Mouse (Mus musculus): ENCODE results near the gene Nr6a1. TPM values are rescaled to one million over a fixed set of nuclear protein-coding genes. Genes with fewer than 3 reads are reported as not detected.
A peak's percentile ranks its signal among the peaks of the same experiment; 100 is the strongest.

Gene Nr6a1
- polyA plus RNA-seq, 1 experiment: not detected

GRCm38 (mm10) chr2:38964198-38964597, 36.7 kb upstream of the Nr6a1 start:
- TF ChIP-seq CTCF (IDR thresholded peaks at IDR 0.05; ENCODE audit: insufficient read depth, low read depth, low read length) (no peak), POLR2A (IDR thresholded peaks at IDR 0.05; ENCODE audit: insufficient read depth, low read depth, low read length) (no peak)
- Histone ChIP-seq H3K4me3 (ENCODE audit: insufficient read depth, low read depth, low read length) (no peak overlapping the region), H3K4me1 (ENCODE audit: control insufficient read depth, insufficient read depth, low read length) (no peaks in the 10 kb centered on the region), H3K27ac (ENCODE audit: insufficient read depth, low read depth, low read length) (no peak overlapping the region)
- 45% methylated on average over 4 of the region's 4 CpGs for WGBS

- 92% methylated on average over 5 of the region's 5 CpGs for WGBS
- H3K4me3 ChIP-seq (ENCODE audit: insufficient read depth, low read depth, low read length): no peak overlapping the region
- no peak overlapping the region for H3K27ac ChIP-seq (ENCODE audit: insufficient read depth, low read depth, low read length)
- H3K4me1 ChIP-seq (ENCODE audit: control insufficient read depth, insufficient read depth, low read length): 0 out of 2 replicates have a peak, but pooled peaks cover 4% of the 10 kb centered on the region
- TF ChIP-seq CTCF (IDR thresholded peaks at IDR 0.05; ENCODE audit: insufficient read depth, low read depth, low read length) (no peak), POLR2A (IDR thresholded peaks at IDR 0.05; ENCODE audit: insufficient read depth, low read depth, low read length) (no peak)
These were observed 30.3 kb upstream of the Nr6a1 start for GRCm38 (mm10) chr2:38957671-38958223.

- Histone ChIP-seq H3K4me3 (ENCODE audit: insufficient read depth, low read depth, low read length) (no peak overlapping the region), H3K4me1 (ENCODE audit: control insufficient read depth, insufficient read depth, low read length) (peaks cover 6% of the 10 kb centered on the region; the same call in 1 of the 2 replicates), H3K27ac (ENCODE audit: insufficient read depth, low read depth, low read length) (no peak overlapping the region)
- WGBS: 64% methylated on average over 2 of the region's 2 CpGs
- TF ChIP-seq POLR2A (IDR thresholded peaks at IDR 0.05; ENCODE audit: insufficient read depth, low read depth, low read length) (no peak), CTCF (IDR thresholded peaks at IDR 0.05; ENCODE audit: insufficient read depth, low read depth, low read length) (no peak)
These were observed 28.6 kb upstream of the Nr6a1 start for GRCm38 (mm10) chr2:38956062-38956461.

- WGBS: 64% methylated on average over 5 of the region's 5 CpGs
- H3K27ac ChIP-seq (ENCODE audit: insufficient read depth, low read depth, low read length): peak overlapping the region; percentile 42; the same call in 1 of the 2 replicates
- H3K4me1 ChIP-seq (ENCODE audit: control insufficient read depth, insufficient read depth, low read length): peaks cover 12% of the 10 kb centered on the region
- no peak overlapping the region for H3K4me3 ChIP-seq (ENCODE audit: insufficient read depth, low read depth, low read length)
- TF ChIP-seq CTCF (IDR thresholded peaks at IDR 0.05; ENCODE audit: insufficient read depth, low read depth, low read length) (no peak), POLR2A (IDR thresholded peaks at IDR 0.05; ENCODE audit: insufficient read depth, low read depth, low read length) (no peak)
These were observed 25.8 kb upstream of the Nr6a1 start for GRCm38 (mm10) chr2:38953152-38953883.

GRCm38 (mm10) chr2:38950281-38950719, 22.8 kb upstream of the Nr6a1 start:
- no peak for TF ChIP-seq POLR2A (IDR thresholded peaks at IDR 0.05; ENCODE audit: insufficient read depth, low read depth, low read length)
- TF ChIP-seq CTCF (IDR thresholded peaks at IDR 0.05; ENCODE audit: insufficient read depth, low read depth, low read length): no peak
- Histone ChIP-seq H3K4me1 (ENCODE audit: control insufficient read depth, insufficient read depth, low read length) (peaks cover 12% of the 10 kb centered on the region), H3K27ac (ENCODE audit: insufficient read depth, low read depth, low read length) (peak overlapping the region; percentile 7; the same call in 1 of the 2 replicates), H3K4me3 (ENCODE audit: insufficient read depth, low read depth, low read length) (no peak overlapping the region)
- WGBS: 16% methylated on average over 7 of the region's 7 CpGs

- 86% methylated on average over 7 of the region's 7 CpGs for WGBS
- peaks cover 8% of the 10 kb centered on the region for H3K4me1 ChIP-seq (ENCODE audit: control insufficient read depth, insufficient read depth, low read length)
These were observed 20.1 kb upstream of the Nr6a1 start for GRCm38 (mm10) chr2:38947566-38947965.

GRCm38 (mm10) chr2:38944460-38945161, 17.1 kb upstream of the Nr6a1 start:
- H3K27ac ChIP-seq (ENCODE audit: insufficient read depth, low read depth, low read length): no peak overlapping the region
- no peak overlapping the region for H3K4me3 ChIP-seq (ENCODE audit: insufficient read depth, low read depth, low read length)
- H3K4me1 ChIP-seq (ENCODE audit: control insufficient read depth, insufficient read depth, low read length): no peaks in the 10 kb centered on the region
- TF ChIP-seq CTCF (IDR thresholded peaks at IDR 0.05; ENCODE audit: insufficient read depth, low read depth, low read length): no peak
- TF ChIP-seq POLR2A (IDR thresholded peaks at IDR 0.05; ENCODE audit: insufficient read depth, low read depth, low read length): no peak
- 82% methylated on average over 3 of the region's 3 CpGs for WGBS

More at GRCm38 (mm10) chr2:38947566-38947965, 20.1 kb upstream of the Nr6a1 start:
- no peak overlapping the region for H3K4me3 ChIP-seq (ENCODE audit: insufficient read depth, low read depth, low read length)
- no peak overlapping the region for H3K27ac ChIP-seq (ENCODE audit: insufficient read depth, low read depth, low read length)
- no peak for TF ChIP-seq CTCF (IDR thresholded peaks at IDR 0.05; ENCODE audit: insufficient read depth, low read depth, low read length)
- no peak for TF ChIP-seq POLR2A (IDR thresholded peaks at IDR 0.05; ENCODE audit: insufficient read depth, low read depth, low read length)

GRCm38 (mm10) chr2:38943977-38944376, 16.5 kb upstream of the Nr6a1 start:
- Histone ChIP-seq H3K4me1 (ENCODE audit: control insufficient read depth, insufficient read depth, low read length) (no peaks in the 10 kb centered on the region), H3K4me3 (ENCODE audit: insufficient read depth, low read depth, low read length) (no peak overlapping the region), H3K27ac (ENCODE audit: insufficient read depth, low read depth, low read length) (no peak overlapping the region)
- no peak for TF ChIP-seq CTCF (IDR thresholded peaks at IDR 0.05; ENCODE audit: insufficient read depth, low read depth, low read length)
- no peak for TF ChIP-seq POLR2A (IDR thresholded peaks at IDR 0.05; ENCODE audit: insufficient read depth, low read depth, low read length)
- 46% methylated on average over 2 of the region's 2 CpGs for WGBS

GRCm38 (mm10) chr2:38943161-38943560, 15.7 kb upstream of the Nr6a1 start:
- H3K4me1 ChIP-seq (ENCODE audit: control insufficient read depth, insufficient read depth, low read length): no peaks in the 10 kb centered on the region
- no peak for TF ChIP-seq POLR2A (IDR thresholded peaks at IDR 0.05; ENCODE audit: insufficient read depth, low read depth, low read length)
- TF ChIP-seq CTCF (IDR thresholded peaks at IDR 0.05; ENCODE audit: insufficient read depth, low read depth, low read length): no peak
- H3K27ac ChIP-seq (ENCODE audit: insufficient read depth, low read depth, low read length): no peak overlapping the region
- WGBS: 77% methylated on average over 5 of the region's 5 CpGs
- H3K4me3 ChIP-seq (ENCODE audit: insufficient read depth, low read depth, low read length): no peak overlapping the region
